Mouse (Mus musculus) cortical plate, adult 2 months (tissue): Measurements from ENCODE around the gene Pdzrn4.

Experiments used
- CTCF ChIP-seq: fragments of 200-500 bp; IDR thresholded peaks from 2 replicates; pipeline ENCODE4 v1.5.1; 2011; ENCODE audit warnings: mild to moderate bottlenecking, control low read depth, low read length; ENCODE audit not compliant: insufficient read depth; ENCODE audit errors: extremely low read depth
- POLR2A ChIP-seq: fragments of 200-500 bp; IDR thresholded peaks from 2 replicates; pipeline ENCODE4 v1.6.1; 2011; ENCODE audit warnings: mild to moderate bottlenecking, low read length, control low read depth; ENCODE audit not compliant: insufficient read depth; ENCODE audit errors: extremely low read depth

DNA sequence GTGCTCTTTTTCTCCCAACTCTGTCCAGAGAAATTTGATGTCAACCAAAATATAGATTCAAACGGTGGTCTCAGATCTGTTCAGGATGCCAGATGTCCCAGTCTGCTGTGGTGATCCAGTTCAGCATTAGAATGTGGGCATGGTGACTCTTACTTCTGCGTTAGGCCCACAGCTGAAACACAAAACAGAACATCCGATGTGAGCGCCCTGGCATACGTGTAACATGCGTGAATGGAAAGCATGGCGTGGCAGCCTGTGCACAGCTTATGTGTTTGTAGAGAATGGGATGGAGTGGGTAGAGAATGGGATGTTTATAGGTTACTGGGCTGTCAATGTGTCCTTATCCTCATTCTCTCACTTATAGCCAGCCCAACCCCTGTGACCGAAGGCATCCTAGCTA, 52.4 kb downstream of the Pdzrn4 start:
- TF ChIP-seq CTCF (no peak), POLR2A (no peak)
